Mouse (Mus musculus) brown adipose tissue, adult 24 weeks (tissue): Measurements from ENCODE around the gene Slc39a5. TPM values are rescaled to one million over a fixed set of nuclear protein-coding genes. Genes with fewer than 3 reads are reported as not detected.

Experiments
- H3K27ac ChIP-seq: fragments of 200-500 bp; replicated peaks from 2 replicates; pipeline ENCODE4 v1.5.1; 2012; ENCODE audit warnings: low read depth, mild to moderate bottlenecking, low read length
- H3K4me1 ChIP-seq: fragments of 200-500 bp; 2 replicates; pipeline ENCODE4 v1.6.1; 2012; ENCODE audit warnings: low read length, mixed read lengths; ENCODE audit not compliant: control insufficient read depth, insufficient read depth, insufficient read length
- H3K4me3 ChIP-seq: fragments of 200-500 bp; 2 replicates; pipeline ENCODE4 v1.5.1; 2012; ENCODE audit warnings: low read depth, mild to moderate bottlenecking, low read length, moderate library complexity; ENCODE audit not compliant: insufficient read depth
- polyA plus RNA-seq: library from polyadenylated mRNA; stranded (reverse); fragments of >200 nt; gene quantifications from 2 replicates; pipeline ENCODE4 v1.2.4, GENCODE M21; 2012; ENCODE audit not compliant: missing spikeins, insufficient read depth, insufficient read length

Gene Slc39a5
- polyA plus RNA-seq = not detected in 2 replicates

DNA sequence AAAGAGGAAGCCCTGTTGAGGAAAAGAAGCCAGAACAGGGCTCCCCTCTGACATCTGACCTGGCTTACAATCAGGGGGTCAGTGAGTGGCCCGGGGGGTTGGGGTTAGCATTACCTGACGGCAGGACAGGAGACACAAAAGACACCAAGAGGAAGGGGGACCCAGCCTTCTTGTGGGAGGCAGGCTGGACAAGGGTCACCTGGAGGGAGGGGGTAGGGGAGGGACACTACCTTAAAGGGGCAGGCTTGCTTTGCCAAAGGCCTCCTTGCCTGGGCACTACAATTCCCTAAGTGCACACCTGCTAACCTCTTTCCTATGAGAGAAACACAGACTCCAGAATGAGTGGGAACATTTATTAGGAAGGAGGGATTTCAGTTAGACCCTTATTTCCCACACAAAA is at the start of gene Slc39a5:
Gene Slc39a5 (minus strand): TSS at position 174 of the 400 bp plus-strand sequence.
- no peaks in the 10 kb centered on the region for H3K4me1 ChIP-seq
- no peak within 1 kb of the TSS for H3K4me3 ChIP-seq

DNA sequence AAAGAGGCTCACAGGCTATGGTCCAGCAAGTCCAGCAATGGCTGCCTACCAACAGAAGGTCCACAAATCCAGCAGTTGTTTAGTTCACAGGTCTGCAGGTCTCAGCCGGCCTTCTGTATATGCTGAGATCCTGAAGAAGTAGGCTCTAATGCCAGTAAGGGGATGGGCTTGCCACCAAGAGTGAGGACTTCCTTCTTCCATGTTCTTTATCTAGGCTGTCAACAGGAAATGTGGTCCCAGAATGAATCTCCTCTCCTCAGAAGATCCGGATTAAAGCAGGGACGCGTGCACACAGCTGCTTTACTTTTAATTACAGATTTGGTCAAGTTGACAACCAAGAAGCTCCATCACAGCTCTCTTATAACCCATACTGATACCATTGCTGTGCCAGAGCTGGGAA is 44.4 kb upstream of the Slc39a5 start:
- H3K27ac ChIP-seq = peak overlapping the region; percentile 58
- H3K4me1 ChIP-seq = peaks cover 2% of the 10 kb centered on the region; the same call in 1 of the 2 replicates
- no peak overlapping the region for H3K4me3 ChIP-seq

More for the DNA sequence above, at the start of gene Slc39a5:
- H3K27ac ChIP-seq = no peak within 1 kb of the TSS

DNA sequence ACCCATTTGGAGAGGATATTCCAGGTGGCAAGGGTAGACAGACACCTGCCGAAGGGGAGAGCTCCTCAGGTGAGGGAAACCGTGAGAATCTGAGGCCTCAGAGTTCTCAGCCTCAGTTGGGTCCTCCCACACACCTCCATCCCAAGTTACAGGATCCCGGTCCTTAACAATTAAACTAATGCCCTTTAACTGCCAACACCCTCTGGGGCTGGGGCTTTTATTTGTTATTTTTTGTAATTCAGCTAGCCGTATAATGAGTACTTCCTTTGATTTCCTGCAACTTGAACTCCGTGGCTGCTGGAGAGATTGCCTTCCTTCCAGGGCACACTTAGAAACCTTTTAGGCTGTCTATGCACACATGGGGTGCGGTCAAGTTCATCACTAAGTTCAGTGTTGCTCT is 43.3 kb upstream of the Slc39a5 start:
- peaks cover 12% of the 10 kb centered on the region for H3K4me1 ChIP-seq
- no peak overlapping the region for H3K27ac ChIP-seq
- no peak overlapping the region for H3K4me3 ChIP-seq

DNA sequence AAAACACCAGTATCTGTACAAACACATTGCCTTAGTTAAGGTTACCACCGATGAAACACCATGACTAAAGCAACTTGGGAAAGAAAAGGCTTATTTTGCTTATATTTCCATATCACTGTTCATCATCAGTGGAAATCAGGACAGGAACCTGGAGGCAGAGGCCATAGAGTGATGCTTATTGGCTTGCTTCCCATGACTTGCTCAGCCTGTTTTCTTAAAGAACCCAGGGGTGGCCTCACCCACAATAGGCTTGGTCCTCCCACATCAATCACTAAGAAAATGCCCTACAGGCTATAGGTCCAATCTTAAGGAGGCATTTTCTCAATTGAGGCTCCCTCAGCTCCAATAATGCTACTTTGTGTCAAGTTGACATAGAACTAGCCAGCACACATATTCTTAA is 41.7 kb upstream of the Slc39a5 start:
- Histone ChIP-seq H3K4me3 (no peak overlapping the region), H3K27ac (no peak overlapping the region)

DNA sequence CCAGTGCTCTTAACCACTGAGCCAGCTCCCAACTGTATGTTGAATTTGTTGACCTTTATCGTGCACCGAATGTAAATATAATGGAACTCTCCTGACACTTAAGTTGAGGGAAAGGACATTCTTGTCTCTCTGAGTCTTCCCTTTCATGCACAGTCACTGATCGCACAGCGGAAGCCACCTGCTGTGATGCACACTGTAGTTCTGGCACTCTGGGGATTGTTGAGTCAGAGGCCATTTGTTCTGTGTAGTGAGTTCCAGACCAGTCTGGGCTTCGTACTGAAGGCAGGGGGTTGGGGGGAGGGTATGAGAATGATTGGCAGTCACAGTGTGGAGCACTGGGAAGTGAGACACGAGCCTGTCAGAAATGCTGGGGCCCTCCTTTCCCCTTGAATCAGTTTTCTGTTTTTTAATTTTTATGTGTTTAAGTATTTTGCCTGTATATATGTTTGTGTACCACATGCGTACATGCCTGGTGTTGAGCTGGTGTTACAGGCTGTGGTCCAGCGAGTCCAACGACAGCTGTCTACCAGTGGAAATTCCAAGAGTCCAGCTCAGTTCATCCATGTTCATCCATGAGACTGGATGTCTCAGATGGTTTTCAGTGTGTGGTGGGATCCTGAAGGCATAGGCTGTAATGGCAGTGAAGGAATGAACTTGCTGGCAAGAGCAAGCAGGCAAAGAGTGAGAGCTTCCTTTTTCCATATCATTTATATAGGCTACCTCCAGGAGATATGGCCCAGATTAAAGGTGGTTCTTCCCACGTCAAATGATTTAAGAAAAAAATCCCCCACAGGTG is 40.5 kb upstream of the Slc39a5 start:
- H3K4me3 ChIP-seq = no peak overlapping the region
- peaks cover 15% of the 10 kb centered on the region for H3K4me1 ChIP-seq
- H3K27ac ChIP-seq = no peak overlapping the region

More for the DNA sequence above, 41.7 kb upstream of the Slc39a5 start:
- H3K4me1 ChIP-seq = peaks cover 15% of the 10 kb centered on the region

DNA sequence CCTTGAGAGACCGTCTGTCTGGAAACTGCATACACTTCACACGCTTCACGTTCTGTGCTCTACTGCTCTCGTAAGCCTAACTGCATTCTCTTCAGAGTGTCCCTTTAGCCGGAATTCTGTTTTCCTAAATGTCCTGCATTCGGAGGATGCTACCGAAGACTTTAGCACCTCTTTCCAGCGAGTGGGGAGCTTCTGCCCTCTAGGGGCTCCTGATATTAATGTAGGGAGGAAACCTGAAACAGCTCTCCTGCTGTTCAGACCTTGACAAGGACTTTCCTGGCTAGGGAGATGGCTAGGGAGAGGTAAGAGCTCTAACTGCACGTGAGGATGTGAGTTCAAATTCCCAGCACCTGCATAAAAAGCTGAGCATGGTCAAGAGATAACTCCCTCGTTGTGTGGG is 39.4 kb upstream of the Slc39a5 start:
- H3K4me3 ChIP-seq = no peak overlapping the region
- H3K27ac ChIP-seq = peak overlapping the region; percentile 50; the same call in 1 of the 2 replicates
- H3K4me1 ChIP-seq = peaks cover 18% of the 10 kb centered on the region

DNA sequence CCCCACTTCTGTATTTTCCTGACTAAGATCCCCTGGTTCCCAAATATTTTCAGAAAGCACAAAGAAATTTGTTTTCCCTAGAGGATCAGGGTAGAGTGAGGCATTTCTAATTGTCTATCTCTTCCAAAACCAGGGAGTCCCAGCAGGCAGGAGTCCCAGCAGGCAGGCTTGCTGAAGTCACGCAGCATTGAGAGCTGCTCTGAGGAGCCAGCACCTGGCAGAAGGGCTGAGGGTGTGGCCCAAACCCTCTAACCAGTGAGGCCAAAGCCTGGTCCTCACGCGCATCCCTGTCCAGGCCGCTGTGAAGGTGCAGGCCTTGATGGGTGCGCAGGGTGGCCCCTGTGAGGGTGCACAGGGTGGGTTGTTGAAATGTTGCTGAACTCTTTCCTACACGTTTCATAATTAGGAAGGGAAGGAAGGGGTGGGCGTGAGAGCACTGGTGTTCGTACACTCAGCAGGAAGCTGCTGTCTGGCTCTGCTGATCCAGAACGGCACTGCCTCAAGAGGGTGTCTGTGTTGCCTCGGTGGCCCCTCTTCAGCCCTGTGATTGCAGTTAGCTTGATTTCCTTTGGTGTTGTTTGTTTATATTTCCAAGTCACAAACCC is 37.7 kb upstream of the Slc39a5 start:
- H3K27ac ChIP-seq = peak overlapping the region; percentile 60; the same call in 1 of the 2 replicates

DNA sequence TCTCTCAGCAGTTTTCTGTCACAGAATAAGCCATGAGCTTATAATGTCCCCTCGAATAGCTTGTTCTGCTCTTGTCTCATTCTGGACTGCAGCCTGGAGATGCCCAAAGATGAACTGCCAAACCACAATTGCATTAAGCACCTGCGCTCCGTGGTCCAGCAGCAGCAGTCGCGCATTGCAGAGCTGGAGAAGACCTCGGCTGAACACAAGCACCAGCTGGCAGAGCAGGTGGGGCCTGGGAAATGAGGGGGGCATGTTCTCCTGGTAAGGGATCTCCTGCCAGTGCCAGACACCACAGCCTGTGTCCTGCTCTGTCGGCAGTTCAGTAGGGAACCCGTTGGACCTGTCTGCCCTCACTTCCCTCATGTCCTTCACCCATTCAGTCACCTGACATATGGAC is 35.3 kb upstream of the Slc39a5 start:
- H3K27ac ChIP-seq = 0 out of 2 replicates have a peak overlapping the region, but pooled peaks have one; percentile 10
- peaks cover 25% of the 10 kb centered on the region for H3K4me1 ChIP-seq
- no peak overlapping the region for H3K4me3 ChIP-seq

More for the DNA sequence above, 37.7 kb upstream of the Slc39a5 start:
- H3K4me1 ChIP-seq = peaks cover 25% of the 10 kb centered on the region
- H3K4me3 ChIP-seq = no peak overlapping the region

DNA sequence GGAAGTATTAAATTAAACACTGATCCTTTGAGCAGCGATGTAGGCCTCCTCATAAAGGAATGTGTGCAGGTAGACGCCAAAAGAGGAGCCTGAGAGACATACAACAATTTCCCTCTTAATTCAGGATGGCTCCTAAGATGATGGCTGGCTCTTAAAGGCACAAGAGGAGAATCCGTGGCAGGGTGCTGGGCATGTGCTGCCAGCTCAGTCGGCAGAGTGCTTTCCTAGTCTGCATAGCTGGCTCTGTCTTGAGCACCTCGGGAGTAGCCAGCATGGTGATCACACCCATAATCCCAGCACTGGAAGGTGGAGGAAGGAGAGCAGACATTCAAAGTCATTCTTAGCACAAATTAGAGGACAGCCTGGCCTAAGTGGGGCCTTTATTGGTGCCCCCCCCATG is 34.8 kb upstream of the Slc39a5 start:
- peak overlapping the region; percentile 76 for H3K27ac ChIP-seq
- peaks cover 25% of the 10 kb centered on the region for H3K4me1 ChIP-seq
- no peak overlapping the region for H3K4me3 ChIP-seq

DNA sequence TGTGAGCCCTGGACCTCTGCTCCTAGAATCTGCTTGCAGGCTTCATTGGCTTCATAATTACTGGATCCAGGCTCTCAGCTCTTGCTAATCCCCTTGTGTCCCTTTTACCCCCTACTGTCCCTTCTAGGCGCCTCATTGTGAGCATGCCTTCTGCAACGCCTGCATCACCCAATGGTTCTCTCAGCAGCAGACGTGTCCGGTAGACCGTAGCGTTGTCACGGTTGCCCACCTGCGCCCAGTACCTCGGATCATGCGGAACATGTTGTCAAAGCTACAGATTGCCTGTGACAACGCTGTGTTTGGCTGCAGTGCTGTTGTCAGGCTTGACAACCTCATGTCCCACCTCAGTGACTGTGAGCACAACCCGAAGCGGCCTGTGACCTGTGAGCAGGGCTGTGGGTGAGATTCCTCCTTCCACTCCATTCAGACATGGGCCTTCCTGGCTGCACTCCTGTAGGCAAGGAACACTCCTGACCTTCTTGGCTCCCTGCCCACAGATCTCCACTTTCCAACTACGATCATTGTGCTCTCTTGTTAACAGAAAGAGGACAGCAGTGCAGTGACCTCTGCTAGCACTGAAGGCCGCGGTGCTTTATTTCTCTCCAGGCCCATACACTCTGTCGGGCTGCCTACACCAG is 34.3 kb upstream of the Slc39a5 start:
- no peak overlapping the region for H3K4me3 ChIP-seq
- peak overlapping the region; percentile 76 for H3K27ac ChIP-seq
- H3K4me1 ChIP-seq = peaks cover 24% of the 10 kb centered on the region

DNA sequence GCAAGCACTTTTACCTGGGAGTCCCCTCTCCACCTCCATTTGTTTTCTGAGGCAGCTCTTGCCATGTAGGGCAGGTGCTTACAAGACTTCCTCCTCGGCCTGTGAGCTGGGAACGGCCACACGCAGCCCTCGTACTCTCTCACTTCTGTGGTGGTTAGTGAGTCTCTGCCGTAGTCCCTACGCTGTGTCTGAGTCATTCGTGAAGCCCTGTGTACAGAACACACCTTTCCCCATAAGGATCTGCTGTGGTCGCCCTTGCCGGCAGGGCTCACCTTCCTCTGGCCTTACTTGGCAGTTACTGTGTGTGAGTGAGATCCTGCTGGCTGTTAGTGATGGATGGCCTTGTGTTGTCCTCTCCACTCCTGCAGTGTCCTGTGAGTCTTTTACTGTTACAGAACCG is 33.7 kb upstream of the Slc39a5 start:
- Histone ChIP-seq H3K27ac (peak overlapping the region; percentile 57), H3K4me3 (no peak overlapping the region), H3K4me1 (peaks cover 18% of the 10 kb centered on the region)

DNA sequence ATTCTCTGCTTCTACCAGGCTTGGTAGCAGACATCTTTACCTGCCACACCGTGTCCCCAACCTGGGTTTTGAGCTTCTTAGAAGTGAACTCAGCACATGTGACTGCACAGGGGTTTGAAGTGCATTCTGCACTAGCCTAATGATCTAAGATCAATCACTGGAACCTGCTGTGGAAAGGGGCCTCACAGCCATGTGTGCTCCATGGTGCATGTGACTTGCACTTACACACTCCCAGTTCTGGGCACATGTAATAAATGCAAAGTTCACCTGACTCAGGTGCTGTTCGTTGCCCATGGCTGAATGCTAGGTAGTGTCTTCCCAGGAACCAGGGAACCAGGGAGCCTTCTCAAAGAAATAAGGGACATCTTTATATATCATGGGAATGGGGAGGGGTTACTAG is 32.4 kb upstream of the Slc39a5 start:
- Histone ChIP-seq H3K27ac (no peak overlapping the region), H3K4me1 (peaks cover 11% of the 10 kb centered on the region), H3K4me3 (no peak overlapping the region)

DNA sequence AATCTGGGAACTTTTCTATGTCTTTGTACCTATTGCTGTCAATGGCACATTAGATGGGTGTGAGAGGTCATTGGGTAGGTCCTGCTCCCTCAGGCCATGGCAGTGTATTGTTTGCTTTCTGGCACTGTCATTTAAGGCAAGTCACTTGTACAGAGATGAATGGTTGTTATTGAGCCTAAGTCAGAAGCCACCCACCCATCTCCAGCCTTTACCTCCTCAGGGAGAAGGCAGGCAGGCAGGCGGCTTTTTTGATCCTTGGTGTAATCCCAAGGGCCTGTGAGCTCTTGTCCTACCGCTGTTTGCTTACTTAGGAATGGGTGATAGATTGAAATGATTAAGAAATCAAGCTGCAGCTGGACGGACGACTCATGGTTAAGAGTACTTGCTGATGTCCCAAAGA is 28.4 kb upstream of the Slc39a5 start:
- Histone ChIP-seq H3K4me3 (no peak overlapping the region), H3K27ac (no peak overlapping the region), H3K4me1 (peaks cover 5% of the 10 kb centered on the region; the same call in 1 of the 2 replicates)

DNA sequence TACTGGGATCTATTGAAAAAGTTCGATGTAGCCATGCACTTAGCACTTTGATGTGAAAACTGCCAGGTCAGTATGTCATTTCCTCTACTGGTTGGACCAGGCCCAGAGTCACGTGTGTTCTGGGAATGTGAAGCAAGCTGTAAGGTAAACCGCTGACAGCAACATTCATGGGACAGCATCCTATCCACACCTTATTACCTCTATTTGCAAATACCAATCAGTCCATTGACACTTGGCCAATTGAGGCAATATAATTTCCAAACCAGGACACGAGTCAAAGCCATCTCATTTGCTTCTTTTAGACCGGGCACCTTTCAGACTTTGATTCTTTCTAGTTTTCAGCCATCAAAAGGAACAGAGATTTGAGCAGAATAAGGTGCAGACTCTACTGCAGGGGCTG is 28.0 kb upstream of the Slc39a5 start:
- H3K4me1 ChIP-seq = peaks cover 5% of the 10 kb centered on the region; the same call in 1 of the 2 replicates
- no peak overlapping the region for H3K27ac ChIP-seq
- H3K4me3 ChIP-seq = no peak overlapping the region

DNA sequence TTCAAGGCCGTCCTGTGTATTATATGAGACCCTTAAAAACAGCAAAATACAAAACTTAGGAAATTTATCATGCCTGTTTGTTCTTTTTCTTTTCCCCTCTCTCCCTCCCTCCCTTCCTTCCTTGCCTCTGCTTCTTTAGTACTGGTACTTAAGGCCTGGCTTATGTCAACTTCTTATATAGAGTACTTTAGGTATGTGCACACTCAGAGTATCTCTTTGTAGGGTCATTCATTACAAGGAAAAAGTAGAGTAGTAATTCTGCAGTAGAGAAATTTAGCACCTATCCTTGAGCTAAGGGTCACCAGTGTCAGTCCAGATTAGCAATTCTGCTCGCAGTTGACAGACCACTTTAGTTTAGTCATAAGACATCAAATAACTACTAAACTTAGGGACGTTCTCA is 24.2 kb upstream of the Slc39a5 start:
- H3K4me3 ChIP-seq = no peak overlapping the region
- H3K4me1 ChIP-seq = peaks cover 5% of the 10 kb centered on the region; the same call in 1 of the 2 replicates
- no peak overlapping the region for H3K27ac ChIP-seq
